Mouse (Mus musculus) urinary bladder, adult 18-20 months (tissue): ENCODE data around the gene Dnajc16.
A peak's percentile ranks its signal among the peaks of the same experiment; 100 is the strongest.

ENCODE experiments used
- DNase-seq, 2 experiments: peaks; one replicate each; pipeline ENCODE4 v3.0.0; 2022; ENCODE audit warnings: low spot score in 2 of 2, mixed read lengths in 2 of 2

Gene Dnajc16

DNA sequence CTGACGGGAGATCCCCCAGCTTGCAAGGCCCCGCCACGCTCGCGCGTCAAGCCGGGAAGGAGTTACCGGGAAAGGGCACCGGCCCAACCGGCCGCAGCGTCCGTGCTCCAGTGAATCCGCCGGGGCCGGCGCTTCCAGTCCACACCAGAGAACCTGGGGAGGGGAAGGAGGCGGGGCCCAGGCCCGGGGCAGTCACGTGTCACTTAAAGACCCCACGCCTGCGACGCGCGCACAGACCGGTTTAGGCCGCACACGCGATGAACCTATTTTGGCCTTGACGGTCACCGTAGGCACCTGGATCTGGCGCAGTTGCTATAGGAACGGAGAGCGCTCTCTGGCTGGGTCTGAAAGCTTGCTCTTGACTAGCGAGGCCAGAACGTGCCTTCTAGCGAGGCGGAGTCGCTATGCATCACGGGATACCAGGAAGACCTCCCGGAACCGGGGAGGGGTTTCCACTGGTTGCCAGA, at the start of gene Dnajc16:
TSS of gene Dnajc16 (minus strand) at position 408 of the 467 bp plus-strand sequence.
- DNase-seq = peak; percentile 92 to 95

DNA sequence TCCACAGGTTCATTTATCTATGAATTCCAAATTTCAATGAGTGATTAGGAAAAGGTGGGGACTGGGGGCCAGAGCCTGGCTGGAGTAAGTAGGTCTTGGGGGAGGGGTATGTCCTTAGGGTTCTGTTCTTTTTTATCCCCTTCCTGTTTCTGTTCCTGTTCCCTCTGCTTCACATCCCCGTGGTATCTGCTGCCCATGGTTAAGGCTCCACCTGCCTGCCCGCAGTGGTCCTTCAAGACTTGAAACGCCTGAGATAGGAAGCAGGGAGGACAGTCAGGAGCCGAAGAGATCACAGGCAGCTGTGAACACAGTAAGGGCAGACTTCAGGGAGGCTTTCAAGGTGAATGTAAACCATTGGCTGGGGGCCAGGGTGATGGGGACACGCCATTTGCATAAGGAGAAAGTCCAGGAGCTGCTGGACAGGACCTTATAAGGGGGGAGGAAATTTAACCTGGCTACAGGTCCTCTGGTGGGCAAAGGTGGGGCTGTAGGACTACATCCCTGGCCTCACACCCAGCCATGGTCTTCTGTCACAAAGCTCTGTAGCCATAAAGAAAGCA, 43.9 kb upstream of the Dnajc16 start:
- no peak for DNase-seq

DNA sequence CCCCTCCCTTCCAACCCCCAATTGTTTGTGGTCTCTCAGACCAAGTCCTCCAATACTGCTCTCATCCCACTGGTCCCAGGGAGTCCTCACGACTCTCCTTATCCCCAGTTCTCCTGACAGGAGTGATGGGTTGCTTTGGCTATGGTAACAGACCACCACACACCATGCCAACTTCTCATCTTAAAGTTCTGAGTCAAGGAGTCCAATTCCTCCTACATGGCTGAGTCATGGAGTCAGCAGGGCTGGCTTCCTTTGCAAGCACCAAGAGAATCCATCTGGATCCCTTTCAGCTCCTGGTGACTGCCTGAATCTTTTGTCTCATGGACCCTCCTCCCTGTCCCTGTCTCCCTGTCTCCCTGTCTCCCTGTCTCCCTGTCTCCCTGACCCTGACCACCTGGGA, 43.2 kb upstream of the Dnajc16 start:
- no peak for DNase-seq

DNA sequence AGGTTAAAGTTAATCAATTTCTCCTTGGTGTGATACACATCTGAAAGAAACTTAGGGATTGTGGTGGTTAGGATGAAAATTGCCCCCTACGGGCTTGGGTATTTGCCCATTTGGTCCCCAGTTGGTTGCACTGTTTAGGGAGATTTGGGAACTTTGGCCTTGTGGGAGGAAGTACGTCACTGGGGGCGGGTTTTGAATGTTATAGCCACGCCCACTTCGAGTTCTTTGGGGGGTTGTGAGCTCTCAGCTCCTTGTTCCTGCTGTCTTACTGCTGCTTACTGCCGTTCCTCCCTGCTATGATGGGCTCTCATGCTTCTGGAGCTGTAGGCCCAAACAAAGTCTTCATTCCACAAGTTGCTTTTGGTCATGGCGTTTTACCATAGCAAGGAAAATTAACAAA, 40.6 kb upstream of the Dnajc16 start:
- DNase-seq = no peak

DNA sequence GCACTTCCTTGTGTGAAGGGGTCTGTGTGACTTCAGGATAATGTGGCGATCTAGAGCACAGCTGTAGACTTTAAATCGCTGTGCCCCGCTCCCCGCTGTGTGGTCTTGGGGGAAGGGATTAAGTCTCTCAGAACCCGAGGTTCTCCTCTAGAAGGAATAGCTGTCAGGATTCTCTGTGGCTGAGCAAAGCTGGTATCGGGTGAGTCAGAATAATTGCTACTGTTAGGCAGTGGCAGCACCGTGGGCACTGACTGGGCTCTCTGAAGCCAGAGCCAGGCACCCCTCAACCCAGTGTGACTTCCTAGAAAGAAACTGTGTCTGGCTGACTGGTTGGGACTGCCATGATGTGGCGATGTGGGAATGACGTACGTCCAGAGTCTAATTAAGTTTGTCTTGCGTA, 39.6 kb upstream of the Dnajc16 start:
- no peak for DNase-seq

DNA sequence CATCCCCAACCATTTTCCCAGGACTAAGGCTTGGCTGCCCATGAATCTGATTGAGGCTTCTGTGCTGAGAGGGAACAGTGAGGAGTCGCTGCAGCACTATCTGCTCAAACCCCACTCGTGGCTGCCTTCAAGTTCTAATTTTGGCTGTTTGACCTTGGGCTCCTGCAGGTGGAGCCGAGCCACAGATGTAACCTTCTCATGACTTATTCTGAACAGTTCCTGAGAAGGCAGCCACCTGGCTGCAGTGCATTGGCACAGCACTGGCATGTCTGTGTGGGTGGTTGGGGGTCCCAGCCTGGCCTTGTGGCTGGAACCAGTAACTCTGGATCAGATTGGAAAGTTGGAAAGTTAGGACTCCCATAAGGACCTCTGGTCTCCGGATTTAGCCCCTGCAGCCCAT, 37.4 kb upstream of the Dnajc16 start:
- no peak for DNase-seq

DNA sequence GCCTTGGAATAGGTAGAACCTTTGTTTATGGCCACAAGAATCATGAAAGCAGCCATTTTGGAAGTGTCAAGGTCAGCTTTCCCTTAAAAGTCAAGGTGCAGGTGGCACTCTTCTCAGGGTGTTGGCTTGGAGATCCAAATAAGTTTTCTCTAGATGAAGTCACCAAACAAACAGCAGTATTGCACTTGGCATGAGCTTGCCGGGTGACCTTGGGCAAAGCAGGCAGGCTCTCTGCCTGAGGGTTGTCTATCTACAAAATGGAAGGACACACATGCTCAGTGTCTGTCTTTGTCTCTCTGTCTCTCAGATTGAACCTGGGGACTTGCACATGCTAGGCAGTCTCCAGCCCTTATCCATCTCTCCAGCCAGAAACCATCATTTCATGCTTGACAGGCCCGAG, 36.7 kb upstream of the Dnajc16 start:
- DNase-seq = no peak

DNA sequence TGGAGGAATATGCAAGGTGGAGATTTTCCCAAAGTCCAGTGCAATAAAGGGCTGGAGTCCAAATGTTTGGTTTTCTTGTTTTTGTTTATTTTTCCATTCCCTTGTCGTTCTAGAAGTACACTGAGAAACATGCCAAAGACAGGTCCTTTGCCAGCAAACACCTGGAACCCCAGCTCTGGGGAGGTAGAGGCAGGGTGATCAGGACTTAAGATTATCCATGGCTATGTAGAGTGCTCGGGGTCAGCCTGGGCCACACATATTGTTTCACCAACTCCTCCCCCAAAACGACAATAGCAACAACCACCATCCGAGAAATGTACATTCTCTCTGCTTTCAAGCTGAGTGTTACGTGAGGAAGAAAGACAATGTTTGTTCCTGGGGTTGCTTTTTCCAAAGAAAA, 35.3 kb upstream of the Dnajc16 start, which contains the start of gene Cela2a:
TSS of gene Cela2a (minus strand) at position 101 of the 400 bp plus-strand sequence.
- no peak for DNase-seq

DNA sequence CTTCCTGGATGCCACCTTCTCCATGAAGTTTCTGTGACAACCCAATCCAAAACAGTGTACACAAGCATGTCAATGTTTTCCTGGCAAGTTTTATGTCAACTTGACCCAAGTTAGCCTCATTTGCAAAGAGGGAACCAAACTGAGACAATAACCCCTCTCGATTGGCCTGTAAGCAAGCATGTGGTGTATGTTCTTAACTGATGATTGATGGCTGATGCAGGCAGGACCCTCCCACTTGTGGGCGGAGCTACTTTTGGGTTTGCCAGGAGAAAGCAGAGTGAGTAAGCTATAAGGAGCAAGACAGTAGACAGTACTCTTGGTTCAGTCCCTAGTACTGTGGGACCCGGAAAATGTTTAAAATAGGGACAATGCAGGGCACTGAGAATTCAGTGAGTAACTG, 32.2 kb upstream of the Dnajc16 start:
- no peak for DNase-seq

DNA sequence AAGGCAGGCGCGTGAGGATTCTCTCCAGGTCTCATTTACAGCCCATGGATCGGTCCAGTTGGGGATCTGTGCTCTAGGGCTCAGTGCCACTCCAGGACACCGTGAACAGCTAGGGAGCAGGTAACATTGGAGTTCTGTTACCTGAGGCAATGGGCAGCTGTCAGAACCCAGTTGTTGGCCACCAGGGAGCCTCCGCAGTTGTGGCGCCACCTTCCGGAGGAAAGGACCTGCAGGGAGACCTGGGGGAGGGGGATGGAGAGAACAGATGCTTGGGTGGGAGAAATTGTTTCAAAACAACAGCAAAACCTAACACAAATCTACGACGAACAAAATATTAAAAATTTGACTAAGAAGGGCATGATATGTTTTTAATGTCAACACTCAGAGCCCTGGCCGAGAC, 31.4 kb upstream of the Dnajc16 start:
- DNase-seq = no peak

DNA sequence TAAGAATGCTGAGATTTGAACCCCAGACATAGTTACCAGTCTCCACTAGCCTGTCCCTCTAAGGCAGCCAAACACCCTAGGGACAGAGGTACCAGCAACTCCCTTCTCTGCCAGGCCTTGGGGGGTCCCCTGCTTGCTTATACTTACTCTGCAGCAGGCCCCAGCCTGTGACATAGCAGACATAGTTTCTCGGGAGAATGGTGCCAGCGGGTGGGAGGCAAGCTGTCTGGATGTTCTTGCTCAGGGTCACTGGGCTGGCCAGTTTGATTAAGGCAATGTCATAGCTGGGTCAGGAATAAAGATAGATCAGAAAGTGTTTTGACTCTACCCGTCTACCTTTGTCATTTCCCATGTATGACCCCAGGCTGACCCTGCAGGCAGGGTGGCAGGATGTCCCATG, 30.4 kb upstream of the Dnajc16 start:
- no peak for DNase-seq

DNA sequence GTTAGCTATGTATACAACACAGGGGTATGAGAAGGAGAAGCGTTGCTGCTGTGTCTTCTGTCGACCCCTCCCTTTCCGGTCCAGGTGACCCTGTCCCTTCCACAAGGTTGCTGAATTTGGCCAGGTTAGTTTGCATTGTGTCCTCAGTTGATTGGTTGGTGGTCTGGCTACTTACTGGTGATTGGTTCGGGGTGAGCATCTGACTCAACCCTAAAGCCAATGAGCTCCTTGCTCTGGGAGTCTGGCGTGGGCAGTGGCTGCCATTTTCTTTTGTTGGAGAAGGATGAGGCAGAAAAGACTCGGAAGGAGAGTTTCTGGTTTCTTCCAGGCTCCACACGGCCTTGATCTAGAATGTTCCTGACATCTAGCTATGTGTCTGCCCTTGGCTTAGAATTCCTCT, 28.6 kb upstream of the Dnajc16 start:
- DNase-seq = no peak

DNA sequence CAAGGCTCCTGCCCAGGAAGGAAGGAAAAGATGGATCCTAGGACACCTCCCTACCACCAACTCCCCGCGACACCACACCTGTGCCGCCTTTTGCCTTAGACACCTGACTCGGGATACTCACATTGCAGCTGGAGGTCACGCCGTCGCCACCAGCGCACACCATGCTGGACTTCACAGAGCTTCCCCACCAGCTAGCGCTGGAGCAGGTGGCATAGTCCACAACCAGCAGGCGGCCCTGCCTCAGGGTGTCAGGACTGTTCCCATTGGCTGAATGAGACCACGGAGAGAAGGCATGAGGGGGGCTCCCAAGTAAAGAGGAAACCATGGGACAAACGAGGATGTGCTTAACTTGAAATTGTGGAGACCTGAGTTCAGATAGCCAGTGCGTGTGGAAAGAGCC, 28.1 kb upstream of the Dnajc16 start:
- no peak for DNase-seq

DNA sequence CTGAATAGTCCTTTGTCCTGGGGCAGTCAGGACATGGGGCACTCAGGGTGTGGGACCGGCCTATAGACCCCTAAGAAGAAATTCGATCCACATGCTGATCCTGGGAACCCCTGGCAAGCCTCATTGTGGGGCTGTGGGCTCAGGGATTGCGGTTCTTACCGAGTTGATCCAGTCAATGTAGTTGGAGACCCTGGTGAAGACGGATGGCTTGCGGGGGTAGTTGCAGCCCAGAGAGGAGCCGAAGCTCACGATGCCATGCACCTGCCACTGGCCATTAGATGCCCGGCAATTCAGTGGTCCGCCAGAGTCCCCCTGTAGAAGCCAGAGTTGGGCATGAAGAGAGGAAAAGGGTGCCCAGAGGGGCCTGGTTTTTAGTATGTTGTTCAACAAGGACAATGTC, 27.0 kb upstream of the Dnajc16 start:
- no peak for DNase-seq

DNA sequence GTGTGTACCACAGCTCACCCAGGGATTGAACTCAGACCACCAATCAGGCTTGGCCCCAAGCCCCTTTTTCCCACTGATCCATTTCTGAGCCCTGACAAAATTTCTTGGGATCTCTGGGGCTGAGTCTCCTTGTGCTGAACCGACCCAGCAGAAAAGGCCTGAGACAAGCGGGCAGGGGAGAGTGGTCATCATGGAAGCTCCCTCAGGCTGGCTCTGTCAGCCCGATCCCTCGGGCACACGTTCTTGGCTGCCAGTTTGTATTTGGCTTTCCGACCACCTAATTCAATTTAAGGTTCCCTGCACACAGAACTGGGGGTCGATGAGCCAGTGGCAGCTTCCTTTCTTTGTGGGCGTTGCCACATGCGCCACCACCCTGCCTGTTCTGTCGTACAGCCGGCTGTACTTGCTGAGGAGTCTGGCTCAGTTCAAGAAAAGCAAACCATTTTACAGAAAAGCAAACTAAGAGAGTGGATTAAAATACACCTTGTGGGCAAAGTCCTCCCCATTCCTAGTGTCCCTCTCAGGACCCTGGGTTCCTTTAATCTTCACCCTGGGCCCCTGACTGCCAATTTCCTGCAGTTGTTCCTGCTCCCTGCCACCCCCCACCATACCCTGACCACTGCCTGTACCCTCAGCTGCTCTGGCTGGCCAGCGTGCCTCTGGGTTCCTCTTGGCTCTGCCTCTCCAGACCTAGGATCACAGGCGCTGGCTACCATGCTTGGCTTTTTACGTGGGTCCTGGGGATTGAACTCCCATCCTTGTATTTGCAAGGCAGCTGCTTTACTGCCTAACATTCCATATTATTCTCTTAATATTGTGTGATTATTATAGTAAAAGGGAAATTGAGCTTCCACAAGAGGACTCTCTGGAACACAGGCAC, 26.3 kb upstream of the Dnajc16 start:
- no peak for DNase-seq

DNA sequence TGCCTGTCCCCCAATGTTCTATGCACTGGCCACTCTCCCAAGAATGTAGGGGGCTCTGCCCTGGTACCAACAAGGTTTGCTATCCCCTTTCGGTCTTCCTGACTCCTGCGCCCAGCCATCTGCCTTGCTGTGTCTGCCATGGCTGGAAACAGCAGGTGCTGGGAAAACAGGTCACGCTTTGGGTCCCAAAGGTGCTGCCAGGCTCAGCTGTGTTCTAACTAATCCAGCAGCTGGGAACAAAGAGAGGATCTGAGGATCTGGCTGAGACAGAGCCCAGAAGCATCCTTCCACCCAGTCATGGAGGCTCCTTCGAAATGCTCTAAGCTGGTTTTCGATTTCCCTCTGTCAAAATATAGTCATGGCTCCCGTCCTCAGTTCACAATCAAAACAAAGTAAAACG, 25.5 kb upstream of the Dnajc16 start:
- no peak for DNase-seq

DNA sequence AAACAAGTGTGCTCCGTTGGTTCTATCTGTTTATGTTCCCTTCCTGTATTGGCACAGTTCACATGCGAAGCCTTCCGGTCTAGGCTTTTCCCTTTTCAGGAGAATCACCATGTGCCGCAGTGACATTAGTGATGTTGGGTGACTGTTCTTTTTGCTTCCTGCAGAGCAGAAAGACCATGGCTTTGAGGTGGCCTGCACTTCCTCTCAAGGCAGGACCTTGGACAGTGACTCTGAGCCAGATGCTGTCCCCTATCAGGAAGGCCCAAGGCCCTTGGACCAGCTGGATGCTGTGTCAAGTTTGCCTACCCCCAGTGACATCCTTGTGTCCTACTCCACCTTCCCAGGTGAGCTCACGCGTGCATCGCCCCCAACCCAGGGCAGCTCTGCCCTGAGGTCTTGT, 20.6 kb upstream of the Dnajc16 start:
- no peak for DNase-seq

DNA sequence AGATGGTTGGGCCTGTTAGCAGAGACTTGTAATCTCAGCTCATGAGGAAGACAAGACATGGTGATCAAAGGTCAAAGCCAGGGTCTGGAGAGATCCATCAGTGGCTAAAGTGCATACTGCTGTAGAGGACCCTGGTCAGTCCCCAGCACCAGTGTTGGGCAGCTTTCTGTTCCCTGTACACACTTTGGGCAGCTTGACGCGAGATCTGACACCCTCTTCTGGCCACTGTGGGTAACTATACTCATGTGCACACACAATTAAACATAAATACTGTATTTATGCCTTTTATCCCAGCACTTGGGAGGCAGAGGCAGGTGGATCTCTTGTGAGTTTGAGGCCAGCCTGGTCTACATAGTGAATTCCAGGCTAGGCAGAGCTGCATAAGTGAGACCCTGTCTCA, 20.2 kb upstream of the Dnajc16 start:
- no peak for DNase-seq

DNA sequence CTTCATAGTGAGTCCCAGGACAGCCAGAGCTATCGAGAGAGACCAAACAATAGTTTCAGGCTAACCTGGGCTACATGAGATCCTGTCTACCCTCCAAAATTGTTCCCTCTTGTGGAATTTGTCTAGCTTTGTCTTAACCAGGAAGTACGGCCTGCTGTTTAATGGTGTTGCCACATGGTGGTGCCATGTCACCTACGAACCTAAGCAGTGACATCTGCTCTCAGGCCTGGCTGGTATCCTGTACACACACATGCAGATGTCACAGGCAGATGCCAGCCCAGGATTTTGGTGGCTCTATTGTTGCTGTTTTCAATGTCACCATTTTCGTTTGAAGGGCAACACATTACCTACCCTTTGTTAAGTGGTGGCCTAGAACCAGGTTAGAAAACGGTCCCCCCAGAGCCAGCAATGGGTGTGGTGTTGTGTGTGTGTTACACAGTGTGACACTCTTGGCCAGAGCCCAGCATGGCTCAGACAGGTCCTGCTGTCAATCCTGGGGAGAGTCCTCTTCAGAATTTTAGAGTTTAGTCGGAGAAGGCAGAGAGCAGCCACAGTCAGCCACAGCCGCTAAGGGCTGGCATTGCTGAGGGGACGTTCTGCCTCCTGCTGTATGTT, 19.2 kb upstream of the Dnajc16 start:
- DNase-seq = no peak

DNA sequence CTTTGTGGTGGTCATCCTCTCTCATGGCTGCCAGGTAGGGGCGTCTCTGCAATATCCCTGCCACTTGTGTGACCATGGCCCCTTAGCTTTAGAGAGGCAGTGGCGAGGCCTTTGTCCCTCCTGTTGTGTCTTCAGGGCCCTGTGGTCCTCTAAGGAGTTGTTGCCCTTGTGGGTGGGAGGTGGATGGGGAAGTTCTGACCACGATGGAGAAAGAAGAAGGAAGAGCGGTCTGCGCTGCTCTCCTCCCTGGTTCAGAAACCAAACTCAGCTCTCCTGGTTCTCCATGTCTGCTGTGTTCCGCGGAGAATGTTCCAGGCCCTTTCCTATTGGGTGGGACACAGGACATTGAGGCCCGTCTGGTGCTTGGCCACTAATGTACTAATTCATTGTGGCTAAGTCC, 15.2 kb upstream of the Dnajc16 start:
- DNase-seq = no peak

DNA sequence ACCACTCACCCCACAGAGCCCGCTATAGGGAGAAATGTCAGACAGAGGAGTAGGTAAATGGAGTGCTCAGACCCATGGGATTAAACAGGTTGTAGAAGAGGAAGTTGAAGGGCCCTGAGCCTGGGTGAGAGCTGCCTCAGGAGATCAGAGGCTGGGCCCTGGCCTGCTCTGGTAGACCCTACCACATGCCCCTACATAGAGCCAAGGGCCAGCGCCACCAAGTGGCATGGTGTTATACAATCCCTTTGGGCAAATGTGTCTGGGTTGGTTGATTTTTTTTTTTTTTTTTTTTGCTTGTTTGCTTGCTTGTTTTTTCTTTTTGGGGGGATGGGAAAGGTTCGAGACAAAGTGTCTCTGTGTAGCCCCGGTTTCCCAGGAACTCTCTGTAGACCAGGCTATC, 13.4 kb upstream of the Dnajc16 start:
- no peak for DNase-seq

DNA sequence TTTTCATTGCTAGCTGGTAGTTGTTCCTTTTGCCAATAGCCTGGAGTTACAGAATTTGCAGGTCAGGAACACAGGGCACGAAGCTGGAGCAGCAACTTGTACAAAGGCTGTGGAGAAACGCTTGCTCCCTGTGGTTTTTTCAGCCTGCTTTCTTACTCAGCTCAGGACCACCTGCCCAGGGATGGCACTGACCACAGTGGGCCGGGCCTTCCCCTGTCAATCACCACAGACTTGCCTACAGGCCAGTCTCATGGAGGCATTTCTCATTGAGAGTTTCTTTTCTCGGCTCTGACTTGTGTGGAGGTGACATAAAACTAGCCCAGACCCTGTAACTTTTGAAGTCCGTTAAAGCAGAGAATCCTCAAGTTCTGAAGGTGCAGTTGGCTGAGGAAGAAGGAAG, 6.8 kb upstream of the Dnajc16 start:
- no peak for DNase-seq

DNA sequence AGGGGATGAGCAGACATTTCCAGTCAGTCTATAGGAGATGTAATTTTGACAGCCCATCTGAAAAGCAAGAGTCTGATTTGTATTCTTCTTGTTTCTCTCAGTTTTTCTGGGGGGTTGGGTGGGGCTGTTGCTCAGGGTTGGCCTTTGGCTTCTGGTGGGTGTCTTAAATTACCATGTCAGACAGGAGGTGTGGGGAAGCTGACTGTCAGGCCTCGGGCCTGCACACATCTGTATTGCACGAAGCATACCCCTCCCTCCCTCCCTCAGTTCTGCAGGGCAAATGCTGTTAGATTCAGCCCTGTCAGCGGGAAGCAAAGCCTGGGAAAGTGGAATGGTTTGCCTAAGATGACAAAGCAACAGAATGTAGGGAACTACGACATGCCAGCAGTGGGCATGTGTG, 6.2 kb upstream of the Dnajc16 start:
- no peak for DNase-seq
